Mouse (Mus musculus): Measurements from ENCODE around the gene Ddr1. TPM values are rescaled to one million over a fixed set of nuclear protein-coding genes. Genes with fewer than 3 reads are reported as not detected.

Gene Ddr1
- polyA plus RNA-seq (2012; rRNA removed): 2.2 TPM in 2 replicates

GRCm38 (mm10) chr17:35704621-35705464, at the start of gene Ddr1:
Gene Ddr1 (minus strand): TSS chr17:35704621.

GRCm38 (mm10) chr17:35673416-35674035, 30.9 kb downstream of the Ddr1 start, which contains the start of gene Gtf2h4:
Gene Gtf2h4 (minus strand): TSS chr17:35673739.

GRCm38 (mm10) chr17:35667334-35668065, 36.9 kb downstream of the Ddr1 start, which contains the start of gene Vars2:
Gene Vars2 (minus strand): TSS chr17:35667592.

DNA sequence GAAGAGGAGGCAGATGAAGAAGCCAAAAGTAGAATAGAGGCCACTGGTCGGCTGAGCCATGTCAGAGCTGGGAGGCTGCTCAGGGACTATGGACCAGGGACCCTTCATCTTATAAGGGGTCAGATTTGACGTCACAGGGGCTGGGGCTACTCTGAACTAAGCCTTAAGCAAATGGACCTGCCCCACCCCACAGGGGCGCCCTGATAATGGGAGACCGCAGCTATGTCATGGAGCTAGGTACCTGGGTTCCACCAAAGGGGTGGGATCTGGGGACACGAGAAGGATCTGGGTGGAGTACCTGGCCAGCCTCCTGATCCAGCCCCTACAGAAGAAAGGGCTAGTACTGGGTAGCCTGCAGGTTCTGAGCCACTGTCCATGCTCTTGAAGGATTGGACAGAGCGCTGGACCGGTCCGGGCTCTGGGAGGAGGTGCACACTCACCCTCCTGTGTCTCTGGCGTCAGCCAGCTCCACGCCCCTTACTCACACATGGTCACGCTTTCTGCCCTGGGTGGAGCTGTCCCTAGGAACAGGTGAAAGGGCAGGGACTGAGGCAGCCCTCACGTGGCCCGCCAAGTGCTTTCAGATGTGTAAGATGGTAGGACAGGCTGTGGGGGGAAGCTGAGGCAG, 60.7 kb downstream of the Ddr1 start, which contains the start of gene Mucl3:
Gene Mucl3, minus strand, starts transcription at position 87 of the 628 bp plus-strand sequence.

Other genes with a start within 250 kb of the Ddr1 start
- 479 and 528 TPM in 2 replicates for gene H2-Q10, start 234.5 kb downstream of the Ddr1 start, polyA plus RNA-seq (2012; rRNA removed)
- not detected in 2 replicates for gene Pou5f1, start 198.6 kb downstream of the Ddr1 start, polyA plus RNA-seq (2012; rRNA removed)
- 18.0 and 19.9 TPM in 2 replicates for gene Tcf19, start 187.8 kb downstream of the Ddr1 start, polyA plus RNA-seq (2012; rRNA removed)
- gene Cchcr1, start 187.5 kb downstream of the Ddr1 start, polyA plus RNA-seq (2012; rRNA removed): 5.5 and 6.6 TPM in 2 replicates
- 0.06 and 0.12 TPM in 2 replicates for gene Psors1c2, start 171.4 kb downstream of the Ddr1 start, polyA plus RNA-seq (2012; rRNA removed)
- 0.01 TPM in 1 of 2 replicates, not detected in the other for gene Cdsn, start 152.5 kb downstream of the Ddr1 start, polyA plus RNA-seq (2012; rRNA removed)
- gene 2300002M23Rik, start 137.2 kb downstream of the Ddr1 start, polyA plus RNA-seq (2012; rRNA removed): not detected in 2 replicates
- not detected in 2 replicates for gene Sfta2, start 103.1 kb downstream of the Ddr1 start, polyA plus RNA-seq (2012; rRNA removed)
- gene Gm9573, start 78.0 kb downstream of the Ddr1 start, polyA plus RNA-seq (2012; rRNA removed): not detected in 2 replicates
- 0.01 TPM in 2 replicates for gene Mucl3, start 60.9 kb downstream of the Ddr1 start, polyA plus RNA-seq (2012; rRNA removed)
- gene Vars2, start 37.0 kb downstream of the Ddr1 start, polyA plus RNA-seq (2012; rRNA removed): 6.9 and 8.3 TPM in 2 replicates
- 14.3 and 15.4 TPM in 2 replicates for gene Gtf2h4, start 30.9 kb downstream of the Ddr1 start, polyA plus RNA-seq (2012; rRNA removed)
- 5.5 and 6.5 TPM in 2 replicates for gene Ier3, start 117.1 kb upstream of the Ddr1 start, polyA plus RNA-seq (2012; rRNA removed)
- gene Flot1, start 118.6 kb upstream of the Ddr1 start, polyA plus RNA-seq (2012; rRNA removed): 31.0 and 40.2 TPM in 2 replicates
- 251 and 259 TPM in 2 replicates for gene Tubb5, start 133.7 kb upstream of the Ddr1 start, polyA plus RNA-seq (2012; rRNA removed)
- gene Mdc1, start 136.9 kb upstream of the Ddr1 start, polyA plus RNA-seq (2012; rRNA removed): 4.3 and 4.5 TPM in 2 replicates
- 10.7 and 11.1 TPM in 2 replicates for gene Nrm, start 156.7 kb upstream of the Ddr1 start, polyA plus RNA-seq (2012; rRNA removed)
- 17.4 and 18.6 TPM in 2 replicates for gene Ppp1r18, start 161.0 kb upstream of the Ddr1 start, polyA plus RNA-seq (2012; rRNA removed)
- gene Dhx16, start 175.2 kb upstream of the Ddr1 start, polyA plus RNA-seq (2012; rRNA removed): 36.4 and 41.5 TPM in 2 replicates
- gene 2310061I04Rik, start 192.8 kb upstream of the Ddr1 start, polyA plus RNA-seq (2012; rRNA removed): 11.1 and 12.8 TPM in 2 replicates
- 9.1 and 9.2 TPM in 2 replicates for gene Atat1, start 205.5 kb upstream of the Ddr1 start, polyA plus RNA-seq (2012; rRNA removed)
- gene Mrps18b, start 211.8 kb upstream of the Ddr1 start, polyA plus RNA-seq (2012; rRNA removed): 47.1 and 48.3 TPM in 2 replicates
- 13.7 and 14.0 TPM in 2 replicates for gene Ppp1r10, start 211.8 kb upstream of the Ddr1 start, polyA plus RNA-seq (2012; rRNA removed)

Measured in liver, embryonic 18 days (tissue).